Mouse (Mus musculus) cerebellum, adult 11 months (tissue): Measurements from ENCODE around the gene Apom.
"Not testable (repeated sequence)": the region's sequence is repeated elsewhere in the genome, so short reads cannot be mapped to it uniquely, and the experiment has no call there.

ENCODE experiments used
- DNase-seq: peaks from one replicate; pipeline ENCODE4 v3.0.0; 2022

Gene Apom

GRCm38 (mm10) chr17:35126206-35126611 is 5.6 kb downstream of the Apom start, which contains the start of gene D17H6S53E:
Gene D17H6S53E (plus strand): TSS chr17:35126373.
- peak; percentile 61 for DNase-seq

- no peak for DNase-seq
These were observed 6.3 kb downstream of the Apom start for GRCm38 (mm10) chr17:35125578-35125977.

- DNase-seq: no peak
These were observed 6.8 kb downstream of the Apom start for GRCm38 (mm10) chr17:35125081-35125480.

GRCm38 (mm10) chr17:35124261-35124896 is 7.5 kb downstream of the Apom start:
- not testable (repeated sequence) for DNase-seq

- DNase-seq: not testable (repeated sequence)
These were observed 8.6 kb downstream of the Apom start for GRCm38 (mm10) chr17:35123287-35123686.

DNA sequence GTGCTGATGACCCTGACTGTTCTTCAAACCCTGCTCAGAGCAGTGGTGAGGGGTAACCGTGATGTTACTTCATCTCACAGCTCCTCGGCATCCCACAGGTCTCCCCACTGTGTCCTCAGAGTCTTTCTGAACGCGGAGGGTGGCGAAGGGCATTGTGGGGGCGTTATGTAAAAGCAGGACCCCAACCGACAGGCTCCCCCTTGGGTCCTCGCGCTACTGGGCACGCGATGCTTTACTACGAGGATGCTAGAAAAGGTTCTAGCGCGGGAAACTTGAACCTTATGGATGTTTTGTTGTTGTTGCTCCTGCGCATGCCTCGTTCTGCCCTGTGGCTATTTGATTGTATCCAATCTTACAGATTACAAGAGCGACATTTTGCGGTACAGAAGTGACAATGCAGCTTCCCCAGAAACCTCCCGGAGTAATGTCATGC is 10.0 kb downstream of the Apom start, which contains the start of gene Csnk2b:
Csnk2b (minus strand) TSS at position 183 of the 433 bp plus-strand sequence.
- DNase-seq: peak; percentile 69

DNA sequence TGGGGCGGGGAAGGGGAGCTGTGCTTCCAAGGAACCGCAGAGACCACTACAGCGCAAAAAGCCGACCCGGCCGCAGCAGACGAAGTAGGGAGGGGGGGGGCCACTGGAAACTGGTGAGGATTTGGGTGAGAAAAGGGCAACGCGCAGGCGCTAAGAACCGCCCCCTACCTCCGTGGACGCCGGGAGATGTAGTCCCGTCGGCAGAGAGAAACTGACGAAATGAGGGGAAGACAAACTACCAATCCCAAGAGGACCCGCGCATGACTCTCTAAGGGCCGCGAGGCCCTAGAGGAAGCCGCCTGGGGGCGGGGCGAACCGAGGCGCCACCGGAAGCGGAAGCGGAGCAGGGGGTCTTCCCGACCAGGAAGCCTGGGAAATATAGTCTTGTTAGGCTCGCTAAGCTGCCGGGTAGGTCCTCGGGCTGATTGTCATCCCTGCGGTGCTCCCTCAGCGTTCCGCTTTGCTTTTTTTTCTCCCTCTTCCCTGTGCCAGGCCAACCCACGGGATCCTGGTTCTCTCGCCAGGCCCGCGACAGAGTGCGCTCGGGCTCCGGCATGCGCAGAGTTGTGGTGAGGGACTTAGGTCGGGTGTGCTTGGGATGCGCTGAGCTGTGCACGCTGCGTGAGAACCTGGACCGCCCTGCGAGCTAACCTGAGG is 10.6 kb downstream of the Apom start, which contains the start of gene Gpank1:
Gpank1 (plus strand) TSS at position 313 of the 657 bp plus-strand sequence.
- DNase-seq: peak; percentile 97

GRCm38 (mm10) chr17:35120745-35121142 is 11.1 kb downstream of the Apom start:
- DNase-seq: no peak

DNA sequence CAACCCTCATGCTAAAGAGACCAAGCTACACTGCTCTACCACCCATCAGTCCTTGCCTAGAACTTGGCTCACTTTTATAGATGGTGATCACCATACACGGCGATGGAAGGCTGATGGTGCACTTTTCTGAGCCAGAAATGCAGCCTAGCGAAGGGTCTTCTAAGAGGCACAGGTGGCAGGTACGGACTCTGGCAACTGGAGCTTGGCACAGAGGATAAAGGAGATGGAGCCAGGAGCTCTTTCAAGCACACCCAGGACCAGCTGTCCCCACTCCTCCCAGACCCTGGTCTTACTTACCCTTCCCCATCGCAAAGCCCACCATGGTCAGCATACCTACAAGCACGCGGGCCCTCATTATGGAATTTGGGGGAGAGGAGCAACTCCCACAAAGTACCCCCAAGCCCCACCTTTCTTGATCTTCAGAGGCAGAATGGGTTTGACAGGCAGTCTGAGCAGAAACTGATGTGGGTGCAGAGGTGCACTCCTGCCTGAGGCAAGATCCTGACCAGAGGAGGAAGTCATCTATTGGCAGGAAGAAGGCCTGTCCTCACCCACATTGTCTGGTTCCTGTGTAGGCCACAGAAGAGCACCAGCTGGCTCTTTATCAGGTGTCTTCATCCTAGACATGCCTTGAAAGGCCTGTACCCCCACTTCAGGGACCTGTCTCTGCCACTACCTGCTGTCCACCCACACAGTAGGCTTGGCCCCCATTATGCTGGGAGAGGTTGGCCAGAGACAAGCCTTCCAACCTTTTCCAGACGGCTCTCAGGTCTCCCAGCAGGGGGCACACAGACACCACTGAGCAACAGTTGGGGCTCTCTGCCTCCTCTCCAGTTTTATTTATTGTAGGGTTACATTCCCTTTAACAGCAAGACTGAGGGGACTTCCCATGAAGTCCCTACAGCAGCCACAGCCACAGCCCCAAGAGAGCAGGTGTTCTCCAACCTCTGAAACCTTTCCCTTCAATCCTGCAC is 16.5 kb downstream of the Apom start, which contains the start of gene Ly6g5b:
Ly6g5b (minus strand) TSS at position 383 of the 974 bp plus-strand sequence.
- peak; percentile 29 for DNase-seq

- DNase-seq: no peak
These were observed 20.1 kb downstream of the Apom start for GRCm38 (mm10) chr17:35111774-35112173.

DNA sequence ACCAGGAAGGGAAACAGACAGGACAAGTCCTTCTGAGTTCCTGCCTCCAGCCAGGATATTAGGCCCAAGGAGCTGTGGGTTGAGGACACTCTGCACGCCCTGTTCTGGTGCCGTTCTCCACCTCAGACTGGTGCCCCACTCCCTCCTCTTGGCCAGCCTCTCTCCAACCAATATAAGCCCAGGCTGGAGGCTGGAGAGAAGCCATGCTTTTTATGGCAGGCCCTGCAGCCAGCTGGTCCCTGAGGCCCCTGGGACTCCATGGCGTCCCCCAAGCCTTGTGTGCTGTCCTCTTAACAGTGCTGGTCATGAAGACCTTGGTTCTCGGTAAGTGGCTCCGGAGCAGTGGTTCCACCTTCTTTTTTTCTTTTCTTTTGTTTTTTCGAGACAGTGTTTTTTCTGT is 23.8 kb downstream of the Apom start, which contains the start of gene Ly6g5c:
Ly6g5c (plus strand) TSS at position 183 of the 400 bp plus-strand sequence.
- peak; percentile 62 for DNase-seq

GRCm38 (mm10) chr17:35106522-35106921 is 25.3 kb downstream of the Apom start:
- DNase-seq: no peak

DNA sequence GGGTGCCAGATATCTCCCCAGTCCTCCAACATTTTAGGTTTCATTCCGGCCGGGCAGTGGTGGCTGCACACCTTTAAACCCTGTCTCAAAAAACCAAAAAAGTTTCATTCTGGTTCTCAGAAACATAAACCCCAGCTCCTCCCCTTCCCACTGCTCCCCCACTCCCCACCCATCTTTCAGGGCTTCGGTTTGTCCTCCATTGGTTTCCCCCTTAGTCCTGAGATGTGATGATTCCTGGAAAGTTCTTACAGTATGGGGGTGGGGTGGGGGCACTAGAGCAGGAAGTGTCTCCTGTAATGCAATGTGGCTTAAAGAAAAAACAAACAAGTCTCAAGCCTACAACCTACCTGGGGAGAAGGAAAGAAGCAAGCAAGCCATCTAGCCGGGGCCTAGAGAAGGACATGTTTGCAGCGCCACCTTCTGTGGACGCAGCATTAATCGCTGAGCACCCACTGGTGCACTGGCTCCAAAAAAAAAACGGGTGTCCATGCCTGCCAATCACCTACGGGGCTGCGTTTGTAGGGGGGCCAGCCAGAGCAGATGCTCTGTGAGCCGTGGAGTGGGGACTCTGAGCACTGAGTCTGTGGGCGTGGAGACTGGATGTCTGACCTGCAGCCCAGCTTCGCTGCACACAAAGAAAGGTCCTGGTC is 26.0 kb downstream of the Apom start:
- peak; percentile 63 for DNase-seq

DNA sequence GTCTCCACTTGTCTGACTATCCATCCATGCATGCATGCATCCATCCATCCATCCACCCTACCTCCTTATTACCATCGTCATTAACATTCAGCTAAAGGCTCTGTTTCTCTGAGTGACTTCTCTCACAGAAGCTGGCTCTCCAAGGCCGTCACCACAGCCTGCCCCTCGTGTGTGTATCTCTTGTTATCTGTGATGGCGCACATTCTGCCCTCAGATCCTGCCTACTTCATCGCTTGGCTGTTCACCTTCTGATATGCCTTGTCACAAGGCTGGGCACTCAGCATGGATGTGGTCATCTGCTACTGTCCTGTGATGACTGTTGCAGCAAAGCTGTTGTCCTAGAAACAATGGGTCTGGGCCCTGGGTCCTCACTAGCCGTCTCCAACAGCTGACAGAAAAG is 27.1 kb downstream of the Apom start:
- no peak for DNase-seq

DNA sequence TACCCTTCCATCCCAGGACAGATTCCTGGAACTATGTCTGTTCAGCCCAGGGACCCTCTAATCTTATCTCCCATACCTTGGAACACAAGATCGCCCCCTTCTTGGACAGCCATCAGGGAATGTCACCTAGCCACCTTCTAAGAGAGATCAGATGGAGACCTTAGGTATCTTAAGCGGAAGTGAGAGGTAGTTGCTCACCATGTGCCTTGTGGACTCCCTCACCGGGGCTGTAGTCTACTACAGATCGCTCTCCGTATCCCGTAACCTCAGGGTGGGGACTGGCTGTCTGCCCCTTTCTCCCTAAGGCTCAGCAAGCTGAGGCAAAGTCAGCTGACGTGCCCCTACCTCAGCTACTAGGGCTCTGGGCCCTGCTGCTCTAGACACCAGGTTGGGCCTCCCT is 27.8 kb downstream of the Apom start:
- DNase-seq: no peak

DNA sequence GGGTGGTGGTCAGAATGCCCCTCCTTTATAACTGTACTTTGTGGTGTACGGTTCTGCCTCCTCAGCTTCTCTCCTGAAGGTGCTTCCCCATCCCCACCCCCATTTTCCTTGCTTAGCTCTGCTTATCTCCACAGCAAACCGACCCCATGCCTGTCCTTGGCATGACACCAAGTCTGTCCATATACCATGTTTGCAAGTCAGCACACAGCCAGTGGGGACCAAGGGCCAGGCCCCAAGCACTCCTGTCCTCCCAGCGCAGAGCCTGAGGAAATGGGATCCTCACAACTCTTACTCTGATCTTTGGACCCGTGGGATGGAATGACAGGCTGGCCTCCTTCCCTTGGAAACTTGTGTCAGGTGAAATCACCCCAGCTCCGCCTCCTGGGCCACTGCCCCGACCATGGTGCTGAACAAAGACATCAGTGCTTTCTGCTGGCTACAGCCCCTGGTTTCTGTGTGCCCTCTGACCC is 28.6 kb downstream of the Apom start:
- no peak for DNase-seq

- DNase-seq: no peak
These were observed 29.6 kb downstream of the Apom start for GRCm38 (mm10) chr17:35102299-35102698.

GRCm38 (mm10) chr17:35101161-35101560 is 30.7 kb downstream of the Apom start:
- DNase-seq: no peak

GRCm38 (mm10) chr17:35100196-35100765 is 31.6 kb downstream of the Apom start:
- no peak for DNase-seq

DNA sequence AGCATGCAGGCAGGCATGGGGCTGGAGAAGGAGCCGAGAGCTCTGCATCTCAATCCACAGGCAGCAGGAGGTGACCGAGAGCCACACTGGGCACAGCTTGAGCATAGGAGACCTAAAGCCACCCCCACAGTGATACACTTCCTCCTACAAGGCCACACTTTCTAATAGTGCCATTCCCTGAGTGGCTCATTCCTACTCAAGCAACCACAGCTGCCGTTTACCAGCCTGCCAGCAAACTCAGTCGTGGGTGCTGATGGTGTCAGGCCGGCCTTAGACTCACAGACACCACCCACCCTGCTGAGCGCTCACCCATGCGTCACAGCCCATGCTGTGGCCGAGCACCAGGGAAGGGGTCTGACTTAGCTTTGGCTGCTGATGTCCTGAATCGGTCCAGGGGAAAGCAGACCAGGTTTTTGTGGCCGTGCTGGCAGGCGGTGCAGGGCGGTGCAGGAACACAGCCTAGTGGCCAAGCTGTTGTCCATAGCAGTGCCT is 34.6 kb downstream of the Apom start:
- DNase-seq: peak; percentile 65

DNA sequence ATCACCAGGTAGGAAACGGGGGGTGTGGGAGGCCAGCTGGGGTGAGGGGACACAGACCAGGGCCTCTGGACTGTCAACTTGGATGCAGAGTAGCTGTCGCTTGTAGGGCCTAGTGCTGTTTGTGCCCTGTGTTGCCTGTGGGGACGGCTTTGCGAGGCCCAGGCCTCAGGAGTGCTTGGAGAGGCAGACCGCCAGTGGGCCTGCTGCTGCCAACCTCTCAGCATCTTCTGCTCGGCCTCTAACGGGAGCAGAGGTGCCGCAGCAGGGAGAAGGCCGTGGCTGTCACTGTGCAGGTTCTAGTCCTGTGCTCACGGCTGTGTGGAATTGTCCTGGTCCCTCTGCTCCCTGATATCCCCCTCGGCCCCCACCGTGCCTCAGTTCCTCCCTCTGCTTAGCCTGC is 35.3 kb downstream of the Apom start:
- DNase-seq: no peak
